Mouse (Mus musculus) embryonic stem cell, embryonic (primary cell): ENCODE measurements at regions not wholly inside any gene's neighbourhood (a gene's known extent, or its start where the extent isn't known, plus 50 kb on each side); places are given as distances from the start of the nearest gene placed in this dataset.

ENCODE experiments used
- CTCF ChIA-PET, 4 experiments: fragments of 300-600 bp in 2 of 4; fragments of 350-600 bp in 2 of 4; sonication (Branson Sonifier 250); formaldehyde crosslinking; loops; one replicate each; lab custom pipeline; 2022; ENCODE audit warnings: inconsistent platforms in 2 of 4; lab: Charles Lee
- POLR2A ChIA-PET, 4 experiments: fragments of 300-600 bp in 2 of 4; fragments of 350-600 bp in 2 of 4; sonication (Branson Sonifier 250); formaldehyde crosslinking; loops; one replicate each; lab custom pipeline; 2022; ENCODE audit warnings: antibody characterized with exemption in 4 of 4, inconsistent platforms in 1 of 4; lab: Charles Lee

GRCm38 (mm10) chr1:133981185-133981584, 55.9 kb upstream of the Fmod start:
- ChIA-PET CTCF (interaction anchor here in 2 of 4 experiments (0.6 to 1.1 kb wide), 2 partner anchors 103 to 628 kb away, joined by 3 read pairs; no protein-coding TSS in a partner anchor), POLR2A (no interaction called here)

- CTCF ChIA-PET: interaction anchor here in 2 of 4 experiments (0.5 to 1.0 kb wide), 3 partner anchors 49 to 598 kb away, joined by 3 read pairs; no protein-coding TSS in a partner anchor
- POLR2A ChIA-PET: interaction anchor here in 2 of 4 experiments (0.6 to 0.7 kb wide), 2 partner anchors 8 to 115 kb away, joined by 3 to 4 read pairs; no protein-coding TSS in a partner anchor
Observed at GRCm38 (mm10) chr1:133978271-133978988, 57.2 kb upstream of the Prelp start.

- ChIA-PET POLR2A (no interaction called here), CTCF (interaction anchor here in 1 of 4 experiments (1.0 kb wide), 1 partner anchor 69 kb away, joined by 3 read pairs; no protein-coding TSS in a partner anchor)
Observed at GRCm38 (mm10) chr1:133977260-133977659, 56.0 kb upstream of the Prelp start.

- POLR2A ChIA-PET: interaction anchor here in 3 of 4 experiments (0.6 to 1.2 kb wide), 5 partner anchors 19 to 309 kb away, joined by 3 read pairs; no protein-coding TSS in a partner anchor
- CTCF ChIA-PET: interaction anchor here in 3 of 4 experiments (0.5 to 1.0 kb wide), 4 partner anchors 53 to 238 kb away, joined by 3 to 4 read pairs (median 3); no protein-coding TSS in a partner anchor
Observed at GRCm38 (mm10) chr1:133973801-133974200, 52.6 kb upstream of the Prelp start.

GRCm38 (mm10) chr1:133971290-133971689, 50.1 kb upstream of the Prelp start:
- ChIA-PET CTCF (no interaction called here), POLR2A (interaction anchor here in 1 of 4 experiments (0.6 kb wide), 1 partner anchor 373 kb away, joined by 3 read pairs; no protein-coding TSS in a partner anchor)
